10 mouse cellular contexts compared by ENCODE assay signal in genomic region chr5:34326249-34326691, GRCm38 (mm10). TPM values are rescaled to one million over a fixed set of nuclear protein-coding genes. Genes with fewer than 3 reads are reported as not detected.
DNase-seq lines count a peak whose midpoint lies in the region; ATAC-seq lines count a peak whose summit lies in the region.
"Had no signal": no experiment of that assay in that cellular context is flagged by ENCODE, and none has a peak within 500 bp of the region (broad histone marks: within the 10 kb centered on the region; RNA-seq: fewer than 3 reads in every experiment).

No protein-coding gene starts in this region.

- H3K27ac ChIP-seq in forebrain, embryonic 11.5 days (ENCODE audit: low read depth, low read length) = no peak overlapping the region
- no peak overlapping the region for H3K27ac ChIP-seq in forebrain, embryonic 15.5 days (replicated peaks)
- H3K27ac ChIP-seq in lung, embryonic 16.5 days (ENCODE audit: low read length) = no peak overlapping the region

- H3K9ac ChIP-seq in forebrain, embryonic 11.5 days (ENCODE audit: low read length) = no peak overlapping the region
- H3K9ac ChIP-seq in forebrain, embryonic 15.5 days (replicated peaks) = no peak overlapping the region
- peak overlapping the region; percentile 68; the same call in 1 of the 2 replicates for H3K9ac ChIP-seq in lung, embryonic 16.5 days (ENCODE audit: low read length)

- no peaks in the 10 kb centered on the region for H3K9me3 ChIP-seq in forebrain, embryonic 11.5 days (ENCODE audit: control insufficient read depth, low read length)
- no peaks in the 10 kb centered on the region for H3K9me3 ChIP-seq in forebrain, embryonic 15.5 days
- H3K9me3 ChIP-seq in lung, embryonic 16.5 days (ENCODE audit: control insufficient read depth, low read length) = no peaks in the 10 kb centered on the region

- DNase-seq in forebrain, embryonic 11.5 days (ENCODE audit: low spot score) = no peak
- DNase-seq in ES-CJ7 (ENCODE audit: low read depth, low spot score) = peak; percentile 53
- peak; percentile 31 for DNase-seq in forelimb bud, embryonic 11.5 days (ENCODE audit: low read depth, low spot score)
- DNase-seq in layer of hippocampus, postnatal 25 days (ENCODE audit: extremely low spot score in 1 of 2, low spot score in 1 of 2) = no peak
- DNase-seq in left cerebral cortex, adult 9 months (ENCODE audit: low spot score in 2 of 2) = no peak
- no peak for DNase-seq in frontal cortex, postnatal 14 days (ENCODE audit: low spot score in 2 of 2)

- H3K36me3 ChIP-seq in forebrain, embryonic 11.5 days (ENCODE audit: control insufficient read depth, insufficient read depth, low read length) = no peaks in the 10 kb centered on the region
- no peaks in the 10 kb centered on the region for H3K36me3 ChIP-seq in forebrain, embryonic 15.5 days
- H3K36me3 ChIP-seq in lung, embryonic 16.5 days (ENCODE audit: control insufficient read depth, insufficient read depth, low read length) = no peaks in the 10 kb centered on the region

- ATAC-seq in forebrain, embryonic 11.5 days (replicated peaks; ENCODE audit: low FRiP score) = peak; percentile 21; the same call in 1 of the 2 replicates
- no peak for ATAC-seq in forebrain, embryonic 15.5 days (replicated peaks)
- ATAC-seq in lung, embryonic 16.5 days (ENCODE audit: low read depth) = peak; percentile 48; the same call in 1 of the 2 replicates

- WGBS in forebrain, embryonic 11.5 days = 20% methylated on average over 4 of the region's 4 CpGs
- 15% methylated on average over 4 of the region's 4 CpGs for WGBS in forebrain, embryonic 15.5 days
- WGBS in lung, embryonic 16.5 days = 12% methylated on average over 4 of the region's 4 CpGs

- peaks cover 7% of the 10 kb centered on the region for H3K4me1 ChIP-seq in forebrain, embryonic 11.5 days (replicated peaks; ENCODE audit: control insufficient read depth, insufficient read depth, low read length)
- H3K4me1 ChIP-seq in forebrain, embryonic 15.5 days = peaks cover 13% of the 10 kb centered on the region
- peaks cover 6% of the 10 kb centered on the region for H3K4me1 ChIP-seq in lung, embryonic 16.5 days (replicated peaks; ENCODE audit: control insufficient read depth, insufficient read depth, low read length)

- H3K27me3 ChIP-seq in forebrain, embryonic 11.5 days (ENCODE audit: control insufficient read depth, insufficient read depth, low read length) = no peaks in the 10 kb centered on the region
- H3K27me3 ChIP-seq in forebrain, embryonic 15.5 days = no peaks in the 10 kb centered on the region
- H3K27me3 ChIP-seq in lung, embryonic 16.5 days (ENCODE audit: control insufficient read depth, insufficient read depth, low read depth, low read length) = no peaks in the 10 kb centered on the region
- H3K27me3 ChIP-seq: CH12.LX had no signal

- H3K4me3 ChIP-seq in forebrain, embryonic 11.5 days (ENCODE audit: low read depth, low read length) = no peak overlapping the region
- no peak overlapping the region for H3K4me3 ChIP-seq in forebrain, embryonic 15.5 days
- H3K4me3 ChIP-seq in lung, embryonic 16.5 days (ENCODE audit: low read length) = no peak overlapping the region

- peak overlapping the region; percentile 44; the same call in 1 of the 2 replicates for H3K4me2 ChIP-seq in forebrain, embryonic 11.5 days (ENCODE audit: low read depth, low read length, severe bottlenecking)
- H3K4me2 ChIP-seq in forebrain, embryonic 15.5 days (replicated peaks) = no peak overlapping the region
- peak overlapping the region; percentile 74; the same call in 1 of the 2 replicates for H3K4me2 ChIP-seq in lung, embryonic 16.5 days (ENCODE audit: low read depth, low read length)

RNA-seq across cellular contexts. Expression of gene Rnf4, which starts 9.8 kb away (rescaled TPM):
- 199 and 201 TPM in 2 replicates for polyA plus RNA-seq in forebrain, embryonic 11.5 days (2014; fragmentation: Nextera tagmentation; extraction: Ambion mirVana)
- 139 and 143 TPM in 2 replicates for polyA plus RNA-seq in forebrain, embryonic 15.5 days (2015; fragmentation: Nextera tagmentation; extraction: Ambion mirVana)
- 147 and 158 TPM in 2 replicates for polyA plus RNA-seq in lung, embryonic 16.5 days (2015; fragmentation: Nextera tagmentation; extraction: Ambion mirVana)
- total RNA-seq in layer of hippocampus, postnatal 25 days (2021) = 10 to 100 TPM; 74.7 to 80.3 TPM

RNA-seq across cellular contexts. Expression of gene Cfap99, which starts 37.9 kb away (rescaled TPM):
- polyA plus RNA-seq in forebrain, embryonic 11.5 days (2014; fragmentation: Nextera tagmentation; extraction: Ambion mirVana) = not detected in 2 replicates
- 0.09 TPM in 1 of 2 replicates, not detected in the other for polyA plus RNA-seq in forebrain, embryonic 15.5 days (2015; fragmentation: Nextera tagmentation; extraction: Ambion mirVana)
- polyA plus RNA-seq in lung, embryonic 16.5 days (2015; fragmentation: Nextera tagmentation; extraction: Ambion mirVana) = 0.43 and 0.58 TPM in 2 replicates
- under 1 TPM; 0.20 to 0.66 TPM for total RNA-seq in layer of hippocampus, postnatal 25 days (2021)
- total RNA-seq: CH12.LX; heart, adult 18-20 months had no signal

RNA-seq across cellular contexts. Expression of gene Zfyve28, which starts 38.0 kb away (rescaled TPM):
- polyA plus RNA-seq in forebrain, embryonic 11.5 days (2014; fragmentation: Nextera tagmentation; extraction: Ambion mirVana) = 1.6 TPM in 2 replicates
- polyA plus RNA-seq in forebrain, embryonic 15.5 days (2015; fragmentation: Nextera tagmentation; extraction: Ambion mirVana) = 4.7 and 5.3 TPM in 2 replicates
- polyA plus RNA-seq in lung, embryonic 16.5 days (2015; fragmentation: Nextera tagmentation; extraction: Ambion mirVana) = 0.20 and 0.26 TPM in 2 replicates
- 10 to 100 TPM; 25.6 to 32.4 TPM for total RNA-seq in layer of hippocampus, postnatal 25 days (2021)

RNA-seq across cellular contexts. Expression of gene Fam193a, which starts 43.5 kb away (rescaled TPM):
- polyA plus RNA-seq in forebrain, embryonic 11.5 days (2014; fragmentation: Nextera tagmentation; extraction: Ambion mirVana) = 19.6 TPM in 2 replicates
- polyA plus RNA-seq in forebrain, embryonic 15.5 days (2015; fragmentation: Nextera tagmentation; extraction: Ambion mirVana) = 16.7 and 17.9 TPM in 2 replicates
- 10.3 and 12.7 TPM in 2 replicates for polyA plus RNA-seq in lung, embryonic 16.5 days (2015; fragmentation: Nextera tagmentation; extraction: Ambion mirVana)
- 10 to 100 TPM; 37.0 to 42.2 TPM for total RNA-seq in layer of hippocampus, postnatal 25 days (2021)

Comparison
In these comparisons a context has a peak if more than half of its experiments do, and no peak if none do; other contexts are left out.
1. DNase-seq: peak in ES-CJ7 (single experiment) and forelimb bud, embryonic 11.5 days (single experiment); none in forebrain, embryonic 11.5 days (single experiment), layer of hippocampus, postnatal 25 days (0 of 2), left cerebral cortex, adult 9 months (0 of 2) and frontal cortex, postnatal 14 days (0 of 2).